Mouse (Mus musculus) thymus, adult 2 months (tissue): Measurements from ENCODE around the gene Kctd19.

Experiments used
- CTCF ChIP-seq: fragments of 200-500 bp; IDR thresholded peaks from 2 replicates; pipeline ENCODE4 v1.5.1; 2012; ENCODE audit warnings: mild to moderate bottlenecking, control low read depth, low read length, moderate library complexity, borderline replicate concordance; ENCODE audit not compliant: control insufficient read depth, poor library complexity, insufficient read depth; ENCODE audit errors: extremely low read depth
- POLR2A ChIP-seq: fragments of 200-500 bp; IDR thresholded peaks from 2 replicates; pipeline ENCODE4 v1.6.1; 2012; ENCODE audit warnings: mild to moderate bottlenecking, low read length, control low read depth, moderate library complexity; ENCODE audit not compliant: control insufficient read depth, poor library complexity, insufficient read depth; ENCODE audit errors: extremely low read depth

DNA sequence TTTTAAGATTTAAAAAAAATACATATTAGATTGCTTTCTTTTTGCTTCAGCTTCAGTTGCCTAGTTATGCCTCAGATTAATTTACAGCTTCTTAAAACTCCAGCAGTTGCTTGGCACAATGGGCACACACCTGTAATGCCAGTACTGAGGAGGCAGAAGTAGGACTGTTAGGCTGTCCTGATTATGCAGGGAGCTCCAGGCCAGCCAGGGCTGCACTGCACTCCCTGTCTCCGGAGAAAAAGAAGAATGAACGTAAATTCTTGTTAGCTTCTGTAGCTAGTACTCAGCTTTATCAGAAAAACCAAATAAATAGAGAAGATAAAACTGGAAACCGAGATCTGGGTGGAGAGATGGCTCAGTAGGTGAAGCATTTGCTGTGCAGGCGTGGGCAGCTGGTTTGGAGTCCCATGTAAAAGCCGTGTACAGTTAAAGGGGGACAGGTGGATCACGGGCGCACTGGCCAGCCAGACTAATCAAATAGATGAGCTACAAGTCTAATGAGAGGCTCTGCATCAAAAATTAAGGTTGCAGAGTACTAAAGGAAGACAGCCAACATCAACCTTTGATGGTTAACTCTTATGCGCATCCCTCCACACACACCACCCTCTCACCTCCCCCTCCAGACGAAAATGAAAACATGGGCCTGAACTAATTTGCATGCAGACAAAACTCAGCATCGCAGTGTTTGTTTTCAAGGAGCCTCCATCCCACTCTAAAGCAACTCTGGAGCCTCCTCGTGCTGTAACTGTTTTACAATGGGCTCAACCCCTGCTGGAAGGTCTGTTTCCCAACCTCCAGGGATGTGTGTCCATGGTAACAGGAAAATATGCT is 32.2 kb upstream of the Kctd19 start:
- no peak for TF ChIP-seq POLR2A
- no peak for TF ChIP-seq CTCF
